Mouse (Mus musculus) cortical plate, adult 2 months (tissue): ENCODE measurements around the gene Hist1h2bb. TPM values are rescaled to one million over a fixed set of nuclear protein-coding genes. Genes with fewer than 3 reads are reported as not detected.
"Not testable (repeated sequence)": the region's sequence is repeated elsewhere in the genome, so short reads cannot be mapped to it uniquely, and the experiment has no call there.

Source experiments
- H3K27ac ChIP-seq: fragments of 200-500 bp; 2 replicates; pipeline ENCODE4 v1.5.1; 2012; ENCODE audit warnings: low read length, control low read depth, inconsistent platforms; ENCODE audit not compliant: insufficient read depth
- H3K4me1 ChIP-seq: fragments of 200-500 bp; 2 replicates; pipeline ENCODE4 v1.6.1; 2011; ENCODE audit warnings: low read length; ENCODE audit not compliant: control insufficient read depth, insufficient read depth
- H3K4me3 ChIP-seq: fragments of 200-500 bp; 2 replicates; pipeline ENCODE4 v1.5.1; 2011; ENCODE audit warnings: mild to moderate bottlenecking, low read length, control low read depth; ENCODE audit not compliant: insufficient read depth
- CTCF ChIP-seq: fragments of 200-500 bp; IDR thresholded peaks from 2 replicates; pipeline ENCODE4 v1.5.1; 2011; ENCODE audit warnings: mild to moderate bottlenecking, control low read depth, low read length; ENCODE audit not compliant: insufficient read depth; ENCODE audit errors: extremely low read depth
- POLR2A ChIP-seq: fragments of 200-500 bp; IDR thresholded peaks from 2 replicates; pipeline ENCODE4 v1.6.1; 2011; ENCODE audit warnings: mild to moderate bottlenecking, low read length, control low read depth; ENCODE audit not compliant: insufficient read depth; ENCODE audit errors: extremely low read depth
- polyA plus RNA-seq: library from polyadenylated mRNA; depleted of rRNA; stranded (reverse); fragments of >200 nt; gene quantifications from 2 replicates; pipeline ENCODE4 v1.2.3, GENCODE M21; 2012

Gene Hist1h2bb
- polyA plus RNA-seq, 1 experiment, result 1.9 TPM

DNA sequence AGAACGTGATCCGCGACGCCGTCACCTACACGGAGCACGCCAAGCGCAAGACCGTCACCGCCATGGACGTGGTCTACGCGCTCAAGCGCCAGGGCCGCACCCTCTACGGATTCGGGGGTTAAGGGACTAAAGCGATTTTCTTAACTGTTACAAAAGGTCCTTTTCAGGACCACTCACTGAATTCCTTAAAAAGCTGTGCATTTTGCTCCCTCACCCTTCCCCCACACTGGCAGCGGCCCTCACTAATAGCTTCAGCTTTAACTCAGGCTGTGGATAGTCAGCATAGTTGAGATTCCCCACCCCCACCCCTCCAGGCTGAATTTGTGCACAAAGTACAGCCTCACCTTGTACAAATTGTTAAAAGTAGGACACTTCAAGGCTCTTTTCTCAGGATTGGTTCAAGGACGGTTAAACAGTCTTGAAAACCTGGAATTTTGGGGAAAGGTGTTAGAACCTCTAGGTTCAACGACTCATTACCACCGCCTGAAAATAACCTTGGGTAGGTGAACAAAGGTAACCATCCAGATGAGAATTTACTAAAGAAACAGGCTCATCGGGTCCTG is 10.8 kb downstream of the Hist1h2bb start:
- TF ChIP-seq CTCF (no peak), POLR2A (no peak)
- Histone ChIP-seq H3K27ac (peak overlapping the region; percentile 32), H3K4me1 (no peaks in the 10 kb centered on the region), H3K4me3 (peak overlapping the region; percentile 51)

DNA sequence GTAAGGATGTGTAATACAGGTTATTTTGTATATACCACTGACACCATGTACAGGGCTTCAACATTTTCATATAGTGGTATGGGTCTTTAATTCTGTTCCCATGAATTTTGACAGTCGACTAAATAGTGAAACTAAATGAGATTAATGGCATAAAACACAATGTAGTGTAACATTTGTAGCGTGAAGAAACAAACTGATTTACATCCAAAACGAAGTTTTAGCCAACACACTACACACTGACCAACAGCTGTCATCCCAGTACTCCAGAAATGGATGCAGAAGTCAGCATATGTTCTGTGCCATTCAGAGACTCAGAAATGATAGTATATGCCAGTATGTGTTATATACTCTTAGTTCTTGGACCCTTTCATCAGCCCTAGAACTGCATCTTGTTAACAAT is 11.4 kb downstream of the Hist1h2bb start:
- Histone ChIP-seq H3K4me3 (no peak overlapping the region), H3K27ac (no peak overlapping the region), H3K4me1 (no peaks in the 10 kb centered on the region)
- TF ChIP-seq CTCF, result no peak

- TF ChIP-seq POLR2A (no peak), CTCF (no peak)
- Histone ChIP-seq H3K4me1 (no peaks in the 10 kb centered on the region), H3K4me3 (no peak overlapping the region), H3K27ac (no peak overlapping the region)
Observed at GRCm38 (mm10) chr13:23759251-23759771, 12.8 kb downstream of the Hist1h2bb start.

GRCm38 (mm10) chr13:23759916-23760239 is 13.3 kb downstream of the Hist1h2bb start:
- no peaks in the 10 kb centered on the region for H3K4me1 ChIP-seq
- no peak overlapping the region for H3K4me3 ChIP-seq
- TF ChIP-seq POLR2A, result no peak
- TF ChIP-seq CTCF, result no peak
- H3K27ac ChIP-seq, result no peak overlapping the region

- H3K27ac ChIP-seq, result peak overlapping the region; percentile 57; the same call in 1 of the 2 replicates
- H3K4me1 ChIP-seq, result no peaks in the 10 kb centered on the region
- TF ChIP-seq CTCF, result no peak
- TF ChIP-seq POLR2A, result no peak
- H3K4me3 ChIP-seq, result peak overlapping the region; percentile 36
Observed at GRCm38 (mm10) chr13:23760240-23760971, 13.9 kb downstream of the Hist1h2bb start.

DNA sequence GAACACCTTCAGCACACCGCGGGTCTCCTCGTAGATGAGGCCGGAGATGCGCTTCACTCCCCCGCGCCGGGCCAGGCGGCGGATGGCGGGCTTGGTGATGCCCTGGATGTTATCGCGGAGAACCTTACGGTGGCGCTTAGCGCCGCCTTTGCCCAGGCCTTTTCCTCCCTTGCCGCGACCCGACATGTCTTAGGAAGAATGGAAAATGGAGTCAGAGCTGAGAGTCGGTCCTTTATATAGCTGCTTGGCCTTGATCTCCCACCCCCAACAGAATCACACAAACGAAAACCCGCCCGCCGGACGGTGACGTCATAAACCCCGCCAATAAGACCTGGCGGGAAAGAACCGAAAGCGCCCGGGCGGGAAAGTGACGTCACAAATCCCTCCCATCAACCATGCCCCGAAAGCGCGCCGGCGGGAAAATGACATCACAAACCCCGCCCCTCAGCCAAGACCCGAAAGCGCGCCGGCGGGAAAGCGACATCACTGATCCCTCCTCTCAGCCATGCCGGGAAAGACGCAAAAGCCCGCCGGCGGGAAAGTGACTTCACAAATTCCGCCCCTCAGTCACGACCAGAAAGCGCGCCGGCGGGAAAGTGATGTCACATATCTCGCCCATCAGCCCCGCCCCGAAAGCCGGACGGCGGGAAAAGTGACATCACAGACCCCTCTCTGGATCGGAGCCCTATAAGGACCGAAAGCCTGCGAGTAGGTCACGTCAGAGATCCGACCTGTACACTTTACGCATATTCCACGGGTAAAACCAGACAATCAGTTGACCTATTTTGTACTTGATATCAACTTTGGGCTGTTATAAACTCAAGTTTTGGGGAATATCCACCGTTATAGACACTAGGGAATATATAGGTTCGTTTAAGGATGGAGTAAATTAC is 14.7 kb downstream of the Hist1h2bb start, which contains the start of gene Hist1h4a:
Hist1h4a (minus strand) TSS at position 259 of the 893 bp plus-strand sequence.
- Histone ChIP-seq H3K4me1 (no peaks in the 10 kb centered on the region), H3K4me3 (peak within 1 kb of the TSS; percentile 36), H3K27ac (peak within 1 kb of the TSS; percentile 57; the same call in 1 of the 2 replicates)
- TF ChIP-seq CTCF (no peak), POLR2A (peak; percentile 94)

DNA sequence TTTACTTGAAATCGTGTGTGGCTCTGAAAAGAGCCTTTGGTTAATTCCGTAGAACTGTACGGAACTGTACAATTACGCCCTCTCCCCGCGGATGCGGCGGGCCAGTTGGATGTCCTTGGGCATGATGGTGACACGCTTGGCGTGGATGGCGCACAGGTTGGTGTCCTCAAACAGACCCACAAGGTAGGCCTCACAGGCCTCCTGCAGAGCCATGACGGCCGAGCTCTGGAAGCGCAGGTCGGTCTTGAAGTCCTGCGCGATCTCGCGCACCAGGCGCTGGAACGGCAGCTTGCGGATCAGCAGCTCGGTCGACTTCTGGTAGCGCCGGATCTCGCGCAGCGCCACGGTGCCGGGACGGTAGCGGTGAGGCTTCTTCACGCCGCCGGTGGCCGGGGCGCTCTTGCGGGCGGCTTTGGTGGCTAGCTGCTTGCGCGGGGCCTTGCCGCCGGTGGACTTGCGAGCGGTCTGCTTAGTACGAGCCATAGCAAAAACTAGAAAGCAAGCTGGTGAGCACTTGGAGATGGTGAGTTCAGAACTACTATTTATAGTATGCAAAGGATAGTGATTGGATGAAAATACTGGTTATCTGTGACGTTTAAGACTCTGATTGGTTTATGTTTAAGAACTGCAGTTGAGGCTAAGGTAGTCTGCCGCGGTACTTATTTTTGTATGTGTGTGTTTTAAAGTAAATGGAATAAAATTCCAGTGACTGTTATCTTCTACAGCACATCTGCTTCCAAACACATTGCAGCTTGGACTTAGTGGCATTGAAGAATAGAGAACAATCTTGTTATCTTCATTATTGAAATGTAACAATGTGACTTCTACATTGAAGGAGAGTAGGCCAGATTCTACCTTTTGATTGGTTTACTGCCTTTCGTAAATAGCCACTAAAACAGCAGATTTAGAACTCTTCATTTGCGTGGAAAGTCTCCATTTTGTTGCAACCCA is 15.6 kb downstream of the Hist1h2bb start, which contains the start of gene Hist1h3a:
Hist1h3a (minus strand) TSS at position 516 of the 951 bp plus-strand sequence.
- peak within 1 kb of the TSS; percentile 36 for H3K4me3 ChIP-seq
- H3K27ac ChIP-seq, result peak within 1 kb of the TSS; percentile 57; the same call in 1 of the 2 replicates
- peak; percentile 75 for TF ChIP-seq POLR2A
- H3K4me1 ChIP-seq, result not testable (repeated sequence)

DNA sequence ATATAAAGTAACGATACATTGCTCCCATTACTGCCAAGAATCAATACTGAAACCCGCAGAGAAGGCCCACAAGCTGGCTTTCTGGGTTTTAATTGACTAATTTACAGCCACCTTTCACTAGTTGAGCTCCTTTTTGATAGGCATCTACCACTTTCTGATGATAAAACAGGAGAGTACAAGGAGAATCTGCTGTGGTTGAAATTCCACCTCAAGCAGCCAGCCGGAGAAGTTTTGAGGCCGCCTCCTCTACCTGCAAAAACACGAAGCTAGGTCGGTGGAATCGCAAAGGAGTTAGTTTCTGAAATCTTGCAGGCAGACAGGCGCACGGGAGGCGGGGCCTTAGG is 16.7 kb downstream of the Hist1h2bb start:
- peak overlapping the region; percentile 17; the same call in 1 of the 2 replicates for H3K27ac ChIP-seq
- H3K4me1 ChIP-seq, result no peaks in the 10 kb centered on the region
- peak overlapping the region; percentile 33; the same call in 1 of the 2 replicates for H3K4me3 ChIP-seq
- TF ChIP-seq POLR2A, result no peak
- no peak for TF ChIP-seq CTCF
